Mouse (Mus musculus): ENCODE data around the gene Fuz.
"Not testable (repeated sequence)": the region's sequence is repeated elsewhere in the genome, so short reads cannot be mapped to it uniquely, and the experiment has no call there.

Fuz gene

GRCm38 (mm10) chr7:44861429-44861816 is 34.5 kb upstream of the Fuz start:
- no peak for DNase-seq

DNA sequence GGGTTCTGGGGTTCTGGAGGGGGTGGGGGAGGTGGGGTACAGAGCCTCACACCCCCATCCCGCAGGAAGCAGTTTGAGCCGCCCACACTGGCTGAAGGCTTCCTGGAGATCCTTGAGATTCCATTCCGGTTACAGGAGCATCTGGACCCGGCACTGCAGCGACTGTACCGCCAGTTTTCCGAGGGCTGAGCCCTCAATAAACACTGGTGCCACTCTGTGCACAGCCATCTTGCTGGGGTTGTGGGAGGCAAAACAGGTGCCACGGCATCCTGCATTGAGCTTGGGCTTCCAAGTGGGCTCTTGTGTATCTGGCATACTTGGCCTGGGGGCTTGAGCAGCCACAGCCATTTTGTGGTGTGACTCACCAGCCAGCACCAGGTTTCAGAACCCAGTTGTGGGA is 33.4 kb upstream of the Fuz start:
- DNase-seq = no peak

DNA sequence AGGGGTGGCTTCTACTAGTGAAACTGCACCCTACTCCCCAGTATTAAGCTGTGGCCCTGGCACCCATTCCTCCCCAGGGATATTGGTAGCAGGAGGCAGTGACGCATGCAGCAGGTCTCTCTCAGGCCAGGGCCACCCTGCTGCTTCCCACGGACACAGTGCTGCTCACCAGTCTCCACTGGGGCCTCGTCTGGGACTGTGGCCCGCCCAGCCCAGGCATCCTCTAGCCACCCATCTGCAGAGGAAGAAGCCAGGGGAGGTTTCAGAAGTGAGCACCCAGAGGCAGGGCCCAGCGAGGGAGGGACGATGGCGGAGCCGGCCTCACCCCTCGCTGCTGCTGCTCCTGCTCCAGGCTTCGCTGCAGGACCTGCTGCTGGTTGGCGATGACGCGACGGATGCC is 32.7 kb upstream of the Fuz start:
- no peak for DNase-seq

- no peak for DNase-seq
These were observed 31.8 kb upstream of the Fuz start for GRCm38 (mm10) chr7:44863982-44864494.

DNA sequence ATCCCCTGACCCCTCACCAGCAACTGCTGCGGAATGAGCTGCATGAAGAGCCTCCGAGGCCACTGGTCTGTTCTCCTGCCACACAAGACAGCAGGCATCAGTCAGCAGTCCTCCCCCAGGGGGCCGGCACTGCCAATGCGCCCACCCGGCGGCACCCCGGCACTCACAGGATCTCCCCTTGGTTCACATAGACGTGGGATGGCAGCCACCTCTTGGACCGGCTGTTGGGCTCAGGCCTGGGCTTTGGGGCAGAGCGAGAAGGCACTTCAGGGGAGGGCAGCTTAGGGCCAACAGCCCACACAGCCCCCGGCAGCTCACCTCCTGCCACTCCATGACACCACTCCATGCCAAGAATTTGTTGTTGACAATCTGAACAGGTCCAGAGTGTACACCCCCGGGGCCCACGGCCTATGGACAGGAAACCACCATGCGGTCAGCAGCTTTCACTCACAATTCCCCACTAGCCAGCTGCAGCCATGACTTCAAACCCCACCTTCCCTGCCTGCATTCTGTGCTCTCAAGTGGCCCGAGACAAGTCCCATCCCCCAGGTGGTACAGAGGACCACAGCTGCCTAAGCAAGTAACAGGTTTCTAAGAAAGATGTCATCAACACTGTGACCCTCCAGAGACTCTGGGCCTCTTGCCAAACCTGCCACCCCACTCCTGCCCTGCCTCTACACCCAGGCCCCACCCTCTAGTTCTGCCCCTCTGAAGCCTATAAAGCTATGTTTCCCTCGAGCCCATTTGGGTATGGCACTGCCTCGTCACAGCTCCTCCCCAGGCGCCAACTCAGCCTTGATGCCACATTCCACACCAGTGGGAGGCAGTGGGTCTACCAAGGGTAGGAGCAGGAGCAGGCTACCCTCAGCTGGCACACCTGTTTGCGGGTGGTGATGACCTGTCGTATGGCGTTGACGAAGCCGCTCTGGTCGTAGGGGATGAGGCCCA is 31.0 kb upstream of the Fuz start:
- DNase-seq = no peak

DNA sequence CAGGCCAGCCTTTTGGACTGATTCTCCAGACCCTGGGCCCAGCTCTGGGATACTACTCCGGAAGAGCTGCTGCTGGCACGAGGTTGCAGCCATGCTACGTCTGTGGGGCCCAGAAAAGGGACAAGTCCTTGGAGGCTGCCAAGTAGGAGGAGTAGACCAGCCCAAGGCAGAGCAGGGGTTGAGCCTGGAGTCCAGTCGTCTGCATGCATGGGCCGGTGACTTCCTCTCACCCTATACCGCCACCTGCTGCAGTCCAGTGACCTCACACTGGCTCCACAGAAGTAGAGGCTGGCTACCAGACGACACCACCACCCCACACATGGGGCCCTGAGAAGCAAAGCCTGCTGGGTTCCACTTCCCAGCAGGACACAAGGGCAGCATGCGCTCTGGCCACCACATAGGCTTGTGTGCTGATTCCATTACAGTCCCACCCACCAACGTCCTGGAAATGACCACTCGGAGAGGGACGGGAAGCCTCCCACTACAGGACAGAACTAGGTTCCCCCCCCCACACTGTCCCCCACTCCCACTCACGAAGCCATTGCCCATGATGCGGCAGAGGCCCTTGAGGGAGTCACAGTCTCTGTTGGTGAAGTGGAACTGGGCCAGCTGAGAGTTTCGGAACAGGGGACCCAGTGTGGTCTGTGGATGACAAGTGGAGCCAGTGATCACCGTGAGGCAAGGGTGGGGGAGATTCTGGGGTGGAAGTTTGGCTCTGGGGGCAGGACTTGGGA is 29.4 kb upstream of the Fuz start:
- peak; percentile 72 to 75 for DNase-seq

- no peak for DNase-seq
These were observed 28.7 kb upstream of the Fuz start for GRCm38 (mm10) chr7:44867010-44867702.

DNA sequence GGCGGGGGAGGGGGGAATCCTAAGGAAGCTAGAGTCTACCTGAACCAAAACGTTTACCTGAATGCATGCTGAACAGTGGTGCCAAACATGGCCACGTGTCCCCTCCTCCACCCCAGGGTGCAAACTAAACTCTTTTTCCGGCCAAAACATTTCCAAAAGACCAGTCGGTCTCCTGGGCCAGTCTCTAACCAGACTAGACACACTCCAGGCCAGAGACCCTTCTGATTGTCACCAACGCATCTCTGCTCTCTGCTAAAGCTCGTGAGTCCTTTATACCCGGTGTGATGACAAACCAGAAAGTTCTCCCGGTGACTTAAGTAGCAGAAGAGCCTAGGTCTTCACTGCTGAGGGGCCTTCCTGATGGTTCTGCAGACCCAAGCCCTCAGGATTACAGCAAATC is 28.1 kb upstream of the Fuz start:
- DNase-seq = no peak

- DNase-seq = peak; percentile 44 to 54
These were observed 27.4 kb upstream of the Fuz start for GRCm38 (mm10) chr7:44868465-44868864.

- DNase-seq = peak; percentile 62 to 83
These were observed 26.8 kb upstream of the Fuz start for GRCm38 (mm10) chr7:44868919-44869696.

DNA sequence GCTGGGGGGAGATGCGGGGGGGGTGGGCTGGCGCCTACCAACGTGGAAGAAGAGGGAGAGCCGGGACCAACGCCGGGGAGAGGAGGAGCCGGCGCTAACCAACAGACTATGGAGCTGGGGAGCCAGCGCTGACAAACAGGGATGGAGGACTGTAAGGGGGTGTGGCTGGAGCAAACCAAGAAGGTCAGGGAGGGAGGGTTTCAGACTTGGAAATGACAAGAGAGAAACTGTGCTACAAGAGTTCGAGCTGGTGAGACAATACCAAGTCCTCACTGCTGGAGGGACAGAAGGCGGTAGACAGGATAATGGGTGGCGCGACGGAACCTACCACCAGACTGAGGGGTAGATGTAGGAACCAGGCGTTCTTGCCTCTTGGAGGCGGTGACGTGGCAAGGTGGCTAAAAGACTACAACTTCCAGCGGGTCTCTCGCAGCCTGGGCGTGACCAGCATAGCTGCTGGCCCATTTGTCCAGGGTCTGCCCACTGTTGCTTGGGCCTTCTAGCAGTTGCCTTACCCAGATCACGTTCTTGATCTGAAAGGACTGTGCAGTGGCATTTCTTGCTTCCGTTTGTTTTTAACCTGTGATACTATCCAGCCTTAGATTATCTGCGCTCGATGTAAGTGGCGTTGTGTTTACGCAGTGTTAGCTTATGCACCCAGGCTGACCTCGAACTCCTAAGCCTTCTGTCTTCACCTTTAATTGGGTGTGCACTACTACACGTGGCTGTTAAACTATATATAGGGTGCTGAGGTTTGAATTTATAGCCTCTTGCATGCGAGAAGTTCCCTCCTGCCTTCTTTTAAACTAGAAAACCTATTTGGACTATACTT is 26.0 kb upstream of the Fuz start, which contains the start of gene Ptov1:
Gene Ptov1 (minus strand): TSS at position 92 of the 832 bp plus-strand sequence.
- DNase-seq = peak; percentile 93 to 96

DNA sequence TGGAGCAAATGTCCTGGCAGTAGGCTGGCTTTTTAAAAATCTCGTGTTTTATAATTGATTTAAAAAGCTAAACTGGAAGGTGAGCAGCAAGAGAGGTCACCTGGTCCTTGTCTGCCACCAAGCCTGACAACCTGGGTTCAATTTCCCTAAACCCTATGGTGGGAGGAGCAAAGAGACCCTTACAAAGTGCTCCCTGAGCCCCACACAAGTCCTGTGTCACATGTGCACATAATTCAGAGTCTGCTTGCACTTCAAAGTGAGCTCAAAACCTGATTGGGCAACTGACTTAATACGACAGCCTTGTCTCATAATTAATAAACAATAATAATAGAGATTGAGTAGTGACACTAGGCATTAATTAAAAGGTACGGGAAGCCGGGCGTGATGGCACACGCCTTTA is 25.3 kb upstream of the Fuz start:
- no peak for DNase-seq

DNA sequence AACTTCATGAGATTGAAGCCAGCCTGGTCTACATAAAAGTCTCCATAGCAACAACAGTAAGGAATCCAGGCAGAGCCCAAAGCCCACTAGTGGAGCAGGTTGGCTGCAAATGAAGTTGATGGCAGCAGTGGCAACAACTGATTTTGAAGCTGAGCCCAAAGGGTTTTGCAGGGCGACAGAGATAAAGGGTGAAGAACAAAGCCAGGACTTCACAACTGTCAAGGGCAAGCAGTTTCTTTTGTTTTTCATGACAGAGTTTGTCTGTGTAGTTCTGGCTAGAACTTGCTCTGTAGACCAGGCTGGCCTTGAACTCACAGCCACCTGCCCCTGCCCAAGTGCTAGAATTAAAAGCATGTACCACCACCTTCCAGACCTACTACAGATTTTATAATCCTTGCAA is 24.7 kb upstream of the Fuz start:
- DNase-seq = no peak

- not testable (repeated sequence) for DNase-seq
These were observed 24.1 kb upstream of the Fuz start for GRCm38 (mm10) chr7:44871774-44872173.

DNA sequence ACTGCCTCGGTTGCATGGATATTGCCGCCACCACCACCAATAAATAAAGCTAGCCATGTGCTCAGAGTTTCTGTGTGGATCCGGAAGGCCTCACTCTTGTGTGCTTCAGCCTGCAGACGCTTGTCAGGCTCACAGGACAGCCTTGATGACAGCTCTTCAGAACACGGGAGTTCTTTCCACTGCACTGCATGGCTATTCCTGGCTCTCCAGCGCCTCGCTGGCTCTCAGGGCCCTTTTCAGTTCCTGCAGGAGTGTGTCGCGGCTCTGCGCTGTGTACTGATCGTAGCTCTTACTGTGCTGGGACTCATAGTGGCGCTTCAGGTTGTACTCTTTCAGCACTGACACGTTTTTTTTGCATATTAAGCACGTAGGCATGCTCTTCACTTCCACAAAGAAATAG is 18.0 kb upstream of the Fuz start:
- no peak for DNase-seq

- DNase-seq = no peak
These were observed 12.8 kb upstream of the Fuz start for GRCm38 (mm10) chr7:44883036-44883435.

- DNase-seq = no peak
These were observed 11.2 kb upstream of the Fuz start for GRCm38 (mm10) chr7:44884637-44885036.

DNA sequence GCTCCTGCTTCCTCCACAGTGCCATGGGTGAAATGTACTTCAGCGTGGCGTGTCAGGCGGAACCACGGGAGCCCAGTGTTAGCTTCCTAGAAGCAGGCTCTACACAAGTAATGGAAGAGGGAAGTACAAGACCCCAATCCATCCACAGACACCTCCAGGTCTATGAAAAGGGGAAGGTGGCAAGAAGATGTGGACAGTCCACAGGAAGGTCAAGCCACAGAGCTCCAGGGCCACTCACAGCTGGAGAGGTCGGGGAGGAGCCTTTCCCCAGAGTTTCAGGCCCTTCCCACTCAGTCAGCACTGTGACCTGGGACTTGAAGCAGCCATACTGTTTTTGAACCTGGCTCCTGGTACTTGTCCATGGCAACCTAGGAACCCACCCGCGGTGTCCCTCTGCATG is 8.9 kb upstream of the Fuz start:
- DNase-seq = no peak

- DNase-seq = no peak
These were observed 7.4 kb upstream of the Fuz start for GRCm38 (mm10) chr7:44888256-44889105.

GRCm38 (mm10) chr7:44890180-44890579 is 5.7 kb upstream of the Fuz start:
- no peak for DNase-seq
